Mouse (Mus musculus) urinary bladder, postnatal 4 days (tissue): ENCODE measurements around the gene Mettl16.

Experiments used
- DNase-seq, 2 experiments: peaks; one replicate each; pipeline ENCODE4 v3.0.0; 2021 to 2022; ENCODE audit warnings: low spot score in 2 of 2

Mettl16 gene

GRCm38 (mm10) chr11:74770595-74771207 is at the start of gene Mettl16:
Mettl16 (plus strand) TSS chr11:74770830.
- peak; percentile 90 to 93 for DNase-seq

- no peak for DNase-seq
Measured at GRCm38 (mm10) chr11:74721141-74721540, 49.5 kb upstream of the Mettl16 start.

- DNase-seq = no peak
Measured at GRCm38 (mm10) chr11:74721971-74722370, 48.7 kb upstream of the Mettl16 start.

- DNase-seq = peak; percentile 77 to 87
Measured at GRCm38 (mm10) chr11:74723357-74724234, 47.0 kb upstream of the Mettl16 start.

DNA sequence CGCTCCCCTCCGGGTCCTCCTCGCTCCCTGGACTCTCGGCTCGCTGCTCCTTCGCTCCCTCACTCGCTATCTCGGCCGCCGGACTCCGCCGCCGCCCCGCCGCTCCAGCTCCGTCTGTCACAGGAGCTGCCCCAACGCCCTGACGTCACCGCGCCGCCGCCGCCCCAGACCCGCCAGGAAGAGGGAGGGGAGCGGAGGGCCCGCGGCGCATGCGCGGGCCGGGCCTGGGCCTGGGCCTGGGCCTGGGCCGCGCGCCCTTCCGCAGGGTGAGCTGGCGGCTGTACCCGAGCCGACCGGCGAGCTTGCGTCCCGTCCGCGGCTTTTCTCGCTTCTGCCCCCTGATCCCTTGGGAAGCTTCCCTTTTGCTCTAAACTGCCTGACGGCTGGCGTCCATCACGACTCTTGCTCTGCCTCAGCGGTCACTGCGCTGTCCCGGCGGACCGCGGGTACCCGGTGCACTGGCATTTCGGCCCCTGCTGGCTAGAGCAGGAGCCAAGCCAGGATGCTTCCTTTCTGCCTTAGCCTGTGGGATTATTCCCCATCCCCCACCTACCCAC is 46.3 kb upstream of the Mettl16 start, which contains the start of gene Pafah1b1:
Gene Pafah1b1 (minus strand): TSS at position 436 of the 557 bp plus-strand sequence.
- DNase-seq = peak; percentile 97

- no peak for DNase-seq
Measured at GRCm38 (mm10) chr11:74725181-74725580, 45.4 kb upstream of the Mettl16 start.

DNA sequence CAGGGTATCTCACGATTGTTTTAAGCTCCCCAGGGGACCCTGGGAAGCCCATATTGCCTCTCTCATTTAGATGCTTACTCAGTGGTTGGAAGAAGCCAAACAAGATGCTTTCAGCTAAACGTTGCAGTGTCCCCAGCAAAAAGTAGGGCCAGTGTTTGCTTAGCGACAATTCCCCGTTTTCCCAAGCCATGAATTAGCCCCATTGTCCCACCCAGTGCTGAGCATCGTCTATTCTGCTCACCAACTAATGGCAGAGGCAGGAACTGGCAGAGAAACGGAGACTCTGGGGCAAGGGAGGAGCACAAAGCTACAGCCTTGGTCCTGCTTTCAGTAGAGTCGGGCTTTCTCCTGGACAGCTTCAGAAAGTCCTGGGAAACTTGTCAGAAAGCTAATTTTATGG is 35.7 kb upstream of the Mettl16 start:
- DNase-seq = no peak

- DNase-seq = no peak
Measured at GRCm38 (mm10) chr11:74737861-74738260, 32.8 kb upstream of the Mettl16 start.

- no peak for DNase-seq
Measured at GRCm38 (mm10) chr11:74748022-74748421, 22.6 kb upstream of the Mettl16 start.

GRCm38 (mm10) chr11:74749241-74749640 is 21.4 kb upstream of the Mettl16 start:
- DNase-seq = no peak

- DNase-seq = no peak
Measured at GRCm38 (mm10) chr11:74750662-74751351, 19.8 kb upstream of the Mettl16 start.

DNA sequence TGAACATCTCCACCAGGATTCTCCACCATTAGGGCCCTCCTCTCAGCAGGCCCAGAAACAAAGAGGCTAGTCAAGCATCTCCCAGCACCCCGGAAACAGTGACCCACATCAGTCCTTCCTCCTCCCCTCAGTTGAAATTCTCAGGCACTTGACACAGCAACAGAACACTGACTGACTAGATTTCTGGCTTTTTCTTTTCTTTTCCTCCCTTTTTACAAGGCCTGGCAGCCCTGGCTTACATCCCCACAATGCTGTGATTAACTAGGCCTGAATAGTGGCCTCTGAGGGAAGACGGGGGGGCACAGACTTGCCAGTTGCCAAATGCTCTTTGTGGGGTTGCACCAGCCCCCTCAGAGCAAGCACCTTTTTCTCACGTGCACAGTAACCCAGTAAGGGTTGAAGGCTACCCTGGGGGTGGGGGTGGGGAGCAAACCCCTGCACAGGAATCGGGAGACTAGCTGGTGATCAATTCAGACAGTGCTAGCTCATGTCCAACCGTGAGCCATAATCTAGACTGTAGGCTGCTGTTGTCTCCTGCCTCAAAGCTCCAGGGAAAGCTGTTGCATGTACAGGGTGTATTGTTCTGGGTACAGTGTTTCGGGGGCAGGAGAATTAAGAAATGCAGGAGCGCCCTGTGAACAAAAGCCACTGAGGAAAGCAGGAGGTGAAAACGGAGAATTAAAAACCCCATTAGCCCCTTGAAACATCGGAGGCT is 19.1 kb upstream of the Mettl16 start:
- no peak for DNase-seq

DNA sequence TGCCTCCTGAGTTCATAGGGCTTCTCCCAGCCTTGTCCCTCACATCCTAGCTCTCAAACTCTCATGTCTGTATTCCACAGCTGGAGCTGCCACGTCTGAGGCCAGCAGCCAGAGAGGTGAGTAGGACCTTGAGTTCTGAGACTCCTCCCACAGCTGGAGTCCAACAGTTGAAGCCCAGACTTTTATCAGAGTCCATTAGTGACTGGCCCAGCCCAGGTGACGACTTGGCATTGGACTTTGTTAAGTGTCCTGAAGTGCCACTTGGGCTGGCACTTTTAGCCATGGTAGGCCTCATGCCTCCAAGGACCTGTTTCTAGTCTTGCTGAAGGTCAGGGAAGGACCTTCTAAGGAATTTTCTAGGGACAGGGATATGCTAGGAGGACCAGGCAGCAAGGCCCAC is 14.0 kb upstream of the Mettl16 start:
- DNase-seq = no peak

- DNase-seq = no peak
Measured at GRCm38 (mm10) chr11:74761011-74761705, 9.5 kb upstream of the Mettl16 start.

DNA sequence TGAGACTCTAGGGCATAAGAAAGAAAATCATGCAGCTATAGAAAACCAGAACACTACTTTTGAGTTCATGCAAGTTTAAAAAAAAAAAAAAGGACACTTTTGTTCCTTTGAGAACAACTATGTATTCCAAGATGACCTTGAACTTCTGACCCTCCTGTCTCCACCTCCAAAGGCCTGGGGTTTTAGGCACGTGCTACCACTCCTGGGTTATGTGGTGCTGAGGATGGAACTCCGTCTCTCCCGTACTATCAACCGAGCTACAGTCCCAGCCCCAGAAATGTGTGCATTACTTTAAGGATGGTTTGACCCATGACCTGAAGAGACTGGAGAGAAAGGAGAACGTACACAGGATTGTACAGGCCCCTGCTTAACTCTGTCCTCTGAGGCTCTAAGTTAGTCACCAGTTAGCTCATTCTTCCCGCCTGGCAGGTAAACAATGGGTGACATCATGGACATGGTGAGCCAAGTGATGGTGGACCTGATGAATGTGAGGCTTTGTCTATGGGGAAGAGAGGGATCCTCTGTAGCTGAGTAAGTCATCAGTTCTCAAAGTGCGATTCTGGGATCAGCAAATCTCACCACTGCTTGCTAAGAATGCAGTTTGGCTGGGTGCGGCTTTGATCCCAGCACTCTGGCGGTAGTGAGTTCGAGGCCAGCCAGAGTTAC is 6.5 kb upstream of the Mettl16 start:
- DNase-seq = no peak

GRCm38 (mm10) chr11:74767469-74767868 is 3.2 kb upstream of the Mettl16 start:
- no peak for DNase-seq

DNA sequence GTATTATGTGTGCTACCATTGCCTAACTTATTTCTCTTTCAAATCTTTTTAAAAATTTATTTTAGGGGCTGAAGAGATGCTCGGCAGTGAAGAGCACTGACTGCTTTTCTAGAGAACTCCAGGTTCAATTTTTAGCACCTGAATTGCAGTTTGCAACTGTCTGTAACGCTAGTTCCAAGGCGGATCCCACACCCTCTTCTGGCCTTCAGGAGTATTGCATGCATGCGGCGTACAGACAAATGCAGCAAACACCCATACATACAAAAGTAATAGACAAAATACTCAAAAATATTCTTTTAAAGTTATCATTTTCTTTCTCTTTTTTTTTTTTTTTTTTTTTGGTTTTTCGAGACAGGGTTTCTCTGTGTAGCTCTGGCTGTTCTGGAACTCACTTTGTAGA is 2.6 kb upstream of the Mettl16 start:
- no peak for DNase-seq

DNA sequence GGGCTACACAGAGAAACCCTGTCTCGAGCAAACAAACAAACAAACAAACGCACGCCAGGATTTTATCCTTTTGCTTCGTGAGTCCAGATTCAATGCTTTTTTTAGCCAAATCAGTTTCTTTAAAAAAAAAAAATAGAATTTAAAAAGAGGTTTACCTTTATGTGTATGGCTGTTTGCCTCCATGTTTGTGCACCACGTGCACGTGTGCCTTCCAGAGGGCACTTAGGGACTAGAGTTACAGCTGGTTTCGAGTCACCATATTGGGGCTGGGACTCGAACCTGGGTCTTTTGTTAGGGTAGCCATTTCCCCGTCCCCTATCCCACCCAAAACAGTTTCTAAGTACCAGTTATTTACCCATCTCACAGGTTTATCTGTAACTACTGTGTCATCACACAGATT is 593 bp upstream of the Mettl16 start:
- no peak for DNase-seq

DNA sequence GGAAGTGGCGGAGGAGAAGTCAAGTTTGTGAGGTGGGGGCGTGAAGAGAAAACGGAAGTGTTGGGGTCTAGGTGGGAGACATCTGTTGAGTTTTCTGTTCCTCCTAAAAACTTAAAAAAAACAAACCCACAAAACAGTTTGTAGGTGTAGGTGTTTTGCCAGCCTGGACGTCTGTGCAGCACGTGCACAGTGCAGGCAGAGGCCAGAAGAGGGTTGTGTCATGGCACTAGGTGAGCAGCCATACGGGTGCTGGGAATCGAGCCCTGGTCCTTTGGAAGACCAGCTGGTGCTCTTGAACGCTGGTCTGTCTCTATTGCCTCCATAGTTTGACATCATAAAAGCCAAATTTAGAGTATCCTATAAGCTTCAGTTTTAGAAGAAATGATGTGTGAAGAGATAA is 604 bp downstream of the Mettl16 start:
- no peak for DNase-seq

DNA sequence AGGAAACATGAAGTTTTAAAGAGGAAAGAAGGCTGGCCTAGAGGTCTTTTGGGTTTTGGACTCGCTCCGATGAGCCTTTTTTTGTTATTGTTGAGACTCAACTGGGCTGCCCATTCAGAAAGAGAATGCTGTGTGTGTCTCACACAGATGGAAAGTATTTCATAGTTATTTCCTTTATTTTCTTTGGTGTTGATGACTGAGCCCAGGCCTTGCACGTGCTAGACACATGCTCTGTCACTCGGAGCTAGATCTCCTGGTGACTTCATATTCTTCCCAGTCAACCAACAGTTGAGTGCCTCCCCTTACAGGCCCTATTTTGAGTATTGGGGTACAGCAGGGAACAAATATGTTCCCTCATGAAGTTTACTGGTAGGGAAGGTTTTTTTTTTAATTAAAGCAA is 1.0 kb downstream of the Mettl16 start:
- no peak for DNase-seq
